Mouse (Mus musculus) hematopoietic multipotent progenitor cell, adult 10-12 weeks (in vitro differentiated cells): ENCODE measurements around the gene Dhrs2. TPM values are rescaled to one million over a fixed set of nuclear protein-coding genes. Genes with fewer than 3 reads are reported as not detected.

Experiments used
- polyA plus RNA-seq: library from polyadenylated mRNA; stranded (reverse); fragments of >175 nt; gene quantifications from 2 replicates; pipeline ENCODE4 v1.2.3, GENCODE M21; 2012; ENCODE audit warnings: low replicate concordance

Gene Dhrs2
- polyA plus RNA-seq = not detected in 2 replicates

DNA sequence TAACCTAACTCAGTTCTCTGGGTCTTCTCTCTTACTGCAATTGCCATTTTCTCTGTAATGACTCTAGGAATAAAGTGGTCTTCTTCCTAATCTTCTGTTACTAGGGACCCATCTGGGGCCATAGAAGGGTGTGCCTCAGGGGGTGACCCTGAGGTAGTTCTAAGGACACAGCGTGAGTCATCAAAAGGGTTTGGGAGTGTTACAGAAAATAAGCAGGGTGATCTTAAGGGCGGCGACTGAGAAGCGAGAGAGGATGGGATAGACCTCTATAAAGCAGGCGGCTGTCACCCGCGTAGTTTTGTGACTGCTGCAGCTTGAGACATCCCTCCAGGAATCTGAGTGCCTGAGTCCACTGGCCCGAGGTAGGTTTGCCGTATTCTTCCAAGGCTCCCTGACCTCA lies at the start of gene Dhrs2:
TSS of gene Dhrs2 (plus strand) at position 301 of the 400 bp plus-strand sequence.

Other genes with a start within 250 kb of the Dhrs2 start
- gene Gm17428, start 245.1 kb upstream of the Dhrs2 start, polyA plus RNA-seq = not detected in 2 replicates
- gene Myh7, start 227.4 kb upstream of the Dhrs2 start, polyA plus RNA-seq = 0.16 TPM in 1 of 2 replicates, not detected in the other
- 29.2 and 46.7 TPM in 2 replicates for gene Ngdn, start 206.6 kb upstream of the Dhrs2 start, polyA plus RNA-seq
- 26.3 and 73.3 TPM in 2 replicates for gene Zfhx2, start 129.7 kb upstream of the Dhrs2 start, polyA plus RNA-seq
- gene Thtpa, start 127.2 kb upstream of the Dhrs2 start, polyA plus RNA-seq = 2.9 and 3.8 TPM in 2 replicates
- gene Ap1g2, start 115.4 kb upstream of the Dhrs2 start, polyA plus RNA-seq = 38.2 and 39.8 TPM in 2 replicates
- gene Jph4, start 105.1 kb upstream of the Dhrs2 start, polyA plus RNA-seq = 0.03 and 0.09 TPM in 2 replicates